Mouse (Mus musculus) hindbrain, postnatal 0 days (tissue): ENCODE measurements around the gene Gm47985. TPM values are rescaled to one million over a fixed set of nuclear protein-coding genes. Genes with fewer than 3 reads are reported as not detected.
A peak's percentile ranks its signal among the peaks of the same experiment; 100 is the strongest.

ENCODE experiments used
- ATAC-seq: fragments of 200-750 bp; cut with Nextera tagmentation; 2 replicates; pipeline ENCODE4 v1.8.0; 2017; ENCODE audit warnings: mild to moderate bottlenecking, moderate TSS enrichment, moderate library complexity
- DNase-seq: peaks from one replicate; pipeline ENCODE4 v3.0.0-alpha.2; 2015; ENCODE audit warnings: low spot score
- H3K27ac ChIP-seq: fragments of 300-500 bp; sonication (generic); 2 replicates; pipeline ENCODE4 v1.5.1; 2014; ENCODE audit warnings: mild to moderate bottlenecking
- H3K27me3 ChIP-seq: fragments of 300-500 bp; sonication (generic); 2 replicates; pipeline ENCODE4 v1.6.1; 2014; ENCODE audit warnings: low read length, mixed read lengths; ENCODE audit not compliant: insufficient read depth
- H3K36me3 ChIP-seq: fragments of 300-500 bp; sonication (generic); 2 replicates; pipeline ENCODE4 v1.6.1; 2014; ENCODE audit warnings: low read length, mixed read lengths; ENCODE audit not compliant: insufficient read depth
- H3K4me1 ChIP-seq: fragments of 300-500 bp; sonication (generic); 2 replicates; pipeline ENCODE4 v1.6.1; 2014; ENCODE audit warnings: antibody characterized with exemption, low read length, mixed read lengths; ENCODE audit not compliant: insufficient read depth
- H3K4me2 ChIP-seq: fragments of 300-500 bp; sonication (generic); 2 replicates; pipeline ENCODE4 v1.6.1; 2014; ENCODE audit warnings: low read depth, mild to moderate bottlenecking, low read length, moderate library complexity, mixed read lengths
- H3K4me3 ChIP-seq: fragments of 300-500 bp; sonication (generic); 2 replicates; pipeline ENCODE4 v1.5.1; 2014; ENCODE audit warnings: low read length
- H3K9ac ChIP-seq: fragments of 300-500 bp; sonication (generic); replicated peaks from 2 replicates; pipeline ENCODE4 v1.6.1; 2014; ENCODE audit warnings: mild to moderate bottlenecking, low read length, moderate library complexity, mixed read lengths
- H3K9me3 ChIP-seq: fragments of 300-500 bp; sonication (generic); 2 replicates; pipeline ENCODE4 v1.6.1; 2016; ENCODE audit warnings: low read length, mixed read lengths
- CTCF ChIP-seq: IDR thresholded peaks from 2 replicates; pipeline ENCODE4 v1.5.1; 2016; ENCODE audit warnings: antibody characterized with exemption, control low read depth, low read depth
- WGBS: fragments of 180-500 bp; shearing (Covaris S2); extraction: QIAGEN DNeasy Blood & Tissue Kit; methylation state at CpG from one replicate; pipeline ENCODE4 v1.1.7; 2014; 5-methylcytosine and 5-hydroxymethylcytosine counted together
- polyA plus RNA-seq: library from polyadenylated mRNA; unstranded; fragments of >200 nt; fragmentation: Nextera tagmentation; extraction: Ambion mirVana; gene quantifications from 2 replicates; pipeline ENCODE4 v1.2.1, GENCODE M21; 2015
- total RNA-seq: library from RNA; depleted of rRNA; stranded (reverse); fragments of >200 nt; gene quantifications from 2 replicates; pipeline ENCODE4 v1.2.3, GENCODE M21; 2014

Gene Gm47985
- total and polyA plus RNA-seq, 2 experiments from 2014 or later = not detected

- ATAC-seq (no peak), DNase-seq (no peak)
- H3K9me3 ChIP-seq = no peaks in the 10 kb centered on the region
- no peaks in the 10 kb centered on the region for H3K27me3 ChIP-seq
- no peaks in the 10 kb centered on the region for H3K4me1 ChIP-seq
- 89% methylated on average over 2 of the region's 2 CpGs for WGBS
- no peak overlapping the region for H3K4me3 ChIP-seq
- no peak overlapping the region for H3K27ac ChIP-seq
- no peaks in the 10 kb centered on the region for H3K36me3 ChIP-seq
- H3K4me2 ChIP-seq = no peak overlapping the region
- no peak for TF ChIP-seq CTCF
- no peak overlapping the region for H3K9ac ChIP-seq
Observed at GRCm38 (mm10) chr1:151158857-151159510, 23.4 kb upstream of the Gm47985 start.

DNA sequence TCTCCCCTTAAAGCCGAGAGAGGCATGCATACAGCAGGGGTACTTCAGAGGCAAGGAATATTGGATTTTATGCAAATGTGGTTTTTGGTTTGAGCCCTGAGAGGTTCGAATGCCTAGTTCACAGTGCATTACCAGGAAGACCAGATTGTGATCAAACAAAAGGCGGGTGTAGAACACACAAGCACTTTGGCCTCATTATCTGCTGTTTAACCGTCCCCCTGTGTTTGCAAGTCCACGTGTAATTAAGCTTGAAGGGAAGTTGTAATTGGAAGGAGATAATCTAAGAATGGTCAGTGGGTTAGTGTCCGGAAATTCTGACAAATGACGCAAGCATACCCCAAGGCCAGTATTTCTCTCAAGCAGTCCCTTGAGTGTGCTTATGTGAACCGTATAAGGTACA is 16.3 kb upstream of the Gm47985 start:
- no peak overlapping the region for H3K9ac ChIP-seq
- ATAC-seq = no peak
- H3K36me3 ChIP-seq = no peaks in the 10 kb centered on the region
- no peaks in the 10 kb centered on the region for H3K9me3 ChIP-seq
- no peak for DNase-seq
- 49% methylated on average over 8 of the region's 8 CpGs for WGBS
- TF ChIP-seq CTCF = no peak
- no peak overlapping the region for H3K4me2 ChIP-seq
- no peak overlapping the region for H3K27ac ChIP-seq
- H3K4me1 ChIP-seq = no peaks in the 10 kb centered on the region
- H3K4me3 ChIP-seq = no peak overlapping the region
- H3K27me3 ChIP-seq = no peaks in the 10 kb centered on the region

DNA sequence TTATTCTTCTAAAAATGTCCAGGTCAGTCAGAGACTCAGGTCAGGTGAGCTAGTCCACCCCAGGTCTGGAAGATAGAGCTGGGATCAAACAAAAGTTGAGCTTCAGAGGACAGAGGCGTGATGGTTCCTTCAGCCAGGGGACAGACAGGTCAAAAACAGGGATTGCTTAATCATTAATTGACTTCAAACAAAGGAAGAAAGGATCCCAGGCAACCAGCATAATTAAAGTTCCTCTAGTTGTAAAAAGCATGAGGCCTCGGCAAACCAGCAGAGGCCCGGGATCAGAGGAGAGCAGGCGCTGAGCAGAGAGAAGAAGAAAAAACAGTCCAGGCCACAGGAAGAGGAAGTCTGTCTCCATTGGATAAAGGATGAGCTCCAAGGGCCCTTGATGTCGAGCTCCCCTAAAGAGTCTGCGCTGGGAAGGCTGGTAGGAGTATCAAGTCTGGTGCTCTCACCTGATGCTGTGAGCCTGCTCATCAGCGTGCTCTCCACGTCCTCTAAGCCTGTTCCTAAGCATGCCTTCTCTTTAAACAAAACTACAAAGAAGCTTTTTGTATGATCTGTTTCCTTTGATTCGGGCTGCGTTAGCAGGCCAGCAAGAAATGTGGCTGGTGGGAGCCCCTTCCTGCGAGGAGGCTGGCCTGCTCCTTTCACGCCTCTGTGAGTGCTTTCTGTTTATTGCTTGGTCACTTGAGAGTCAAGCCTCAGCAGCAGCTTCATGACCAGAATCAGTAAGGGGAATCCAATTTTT is 14.9 kb upstream of the Gm47985 start:
- no peak for TF ChIP-seq CTCF
- H3K9ac ChIP-seq = no peak overlapping the region
- H3K36me3 ChIP-seq = no peaks in the 10 kb centered on the region
- DNase-seq (peak; percentile 55), ATAC-seq (peak; percentile 84)
- H3K4me2 ChIP-seq = no peak overlapping the region
- no peak overlapping the region for H3K4me3 ChIP-seq
- no peaks in the 10 kb centered on the region for H3K4me1 ChIP-seq
- WGBS = 21% methylated on average over 12 of the region's 12 CpGs
- H3K9me3 ChIP-seq = no peaks in the 10 kb centered on the region
- peak overlapping the region; percentile 20; the same call in 1 of the 2 replicates for H3K27ac ChIP-seq
- H3K27me3 ChIP-seq = no peaks in the 10 kb centered on the region

GRCm38 (mm10) chr1:151168637-151169036 is 13.7 kb upstream of the Gm47985 start:
- no peak for ATAC-seq
- H3K4me2 ChIP-seq = no peak overlapping the region
- DNase-seq = no peak

DNA sequence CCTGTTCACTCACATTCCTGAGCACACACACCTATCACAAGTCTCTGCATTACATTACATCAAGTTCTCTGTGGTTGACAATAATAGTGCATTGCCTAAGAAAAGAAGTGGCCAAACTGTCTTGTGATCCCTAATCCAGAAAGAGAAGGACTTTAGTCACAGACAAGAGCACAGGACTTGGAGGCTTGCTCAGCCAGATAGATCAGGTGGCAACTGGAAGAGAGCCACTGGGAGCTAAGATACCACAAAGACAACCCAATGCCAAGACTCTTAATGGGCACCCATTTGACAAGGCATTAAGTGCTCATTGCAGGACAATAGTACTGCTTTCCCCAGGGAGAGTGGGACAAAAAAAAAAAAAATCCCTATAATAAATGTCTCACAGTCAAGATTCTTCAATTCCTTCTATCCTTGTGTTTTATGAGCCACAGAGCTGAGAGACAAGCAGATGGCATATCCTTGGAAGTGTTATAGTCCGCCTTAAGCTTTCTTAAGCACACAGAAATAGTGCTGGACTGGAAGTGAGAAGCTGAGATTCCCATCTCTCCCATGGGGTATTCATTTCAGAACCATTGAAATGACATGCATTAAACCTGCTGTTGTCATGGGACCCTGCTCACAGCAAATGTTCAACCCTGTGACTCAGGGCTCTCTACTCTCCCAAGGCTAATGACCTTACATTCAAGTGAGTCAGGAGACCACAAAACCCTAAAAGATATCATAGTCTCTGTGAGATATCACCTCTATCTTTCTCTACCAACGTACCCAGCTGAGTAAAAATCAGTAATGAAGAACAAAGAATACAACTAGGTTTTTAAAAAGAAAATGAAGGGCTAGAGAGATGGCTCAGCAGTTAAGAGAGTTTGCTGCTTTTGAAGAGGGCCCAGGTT is 10.5 kb upstream of the Gm47985 start:
- no peak for ATAC-seq
- no peaks in the 10 kb centered on the region for H3K36me3 ChIP-seq
- no peak overlapping the region for H3K27ac ChIP-seq
- H3K4me3 ChIP-seq = no peak overlapping the region
- H3K9ac ChIP-seq = no peak overlapping the region
- no peak overlapping the region for H3K4me2 ChIP-seq
- no peaks in the 10 kb centered on the region for H3K27me3 ChIP-seq
- H3K9me3 ChIP-seq = no peaks in the 10 kb centered on the region
- no peaks in the 10 kb centered on the region for H3K4me1 ChIP-seq
- WGBS = 63% methylated on average over 2 of the region's 2 CpGs
- no peak for TF ChIP-seq CTCF
- DNase-seq = no peak

More at GRCm38 (mm10) chr1:151168637-151169036, 13.7 kb upstream of the Gm47985 start:
- 76% methylated on average over 3 of the region's 3 CpGs for whole genome bisulfite sequencing
- Histone ChIP-seq H3K27me3 (no peaks in the 10 kb centered on the region), H3K4me1 (no peaks in the 10 kb centered on the region), H3K27ac (no peak overlapping the region), H3K9ac (no peak overlapping the region), H3K4me3 (no peak overlapping the region), H3K36me3 (no peaks in the 10 kb centered on the region), H3K9me3 (no peaks in the 10 kb centered on the region)
- no peak for TF ChIP-seq CTCF

- Histone ChIP-seq H3K9me3 (no peaks in the 10 kb centered on the region), H3K4me1 (no peaks in the 10 kb centered on the region), H3K27ac (no peak overlapping the region), H3K4me3 (peak overlapping the region; percentile 24), H3K27me3 (no peaks in the 10 kb centered on the region), H3K4me2 (peak overlapping the region; percentile 48), H3K9ac (no peak overlapping the region), H3K36me3 (no peaks in the 10 kb centered on the region)
- ATAC-seq (peak; percentile 92), DNase-seq (peak; percentile 31)
- WGBS = 11% methylated on average over 10 of the region's 10 CpGs
- no peak for TF ChIP-seq CTCF
Observed at GRCm38 (mm10) chr1:151177030-151177936, 5.1 kb upstream of the Gm47985 start.
